28 mouse cellular contexts compared by ENCODE assay signal in the genomic region with DNA sequence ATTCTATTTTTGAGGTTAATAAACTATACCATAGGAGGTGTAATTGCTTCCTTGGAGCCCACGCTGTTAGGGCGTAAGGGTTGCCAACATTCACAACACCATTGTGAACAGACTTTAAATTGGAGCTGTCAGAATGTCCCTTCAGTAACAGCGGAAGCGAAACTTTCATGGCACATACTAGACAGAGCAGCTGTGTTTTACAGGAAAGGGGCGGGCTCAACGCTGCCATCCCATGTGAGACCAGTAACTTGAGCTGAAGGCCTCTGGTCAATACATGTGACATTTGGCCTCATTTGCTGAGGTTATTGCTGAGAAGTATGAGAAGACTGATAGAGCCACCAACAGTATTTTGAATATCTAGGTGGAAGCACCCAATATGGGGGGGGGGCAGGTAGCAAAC.
DNase-seq lines count a peak whose midpoint lies in the region; ATAC-seq and TF ChIP-seq lines count a peak whose summit lies in the region.
"Had no signal": no experiment of that assay in that cellular context is flagged by ENCODE, and none has a peak within 500 bp of the region (broad histone marks: within the 10 kb centered on the region; RNA-seq: fewer than 3 reads in every experiment).

No protein-coding gene starts in this region.

- no peak for TF ChIP-seq CTCF in spleen, adult 2 months (IDR thresholded peaks at IDR 0.05; ENCODE audit: extremely low read depth, insufficient read depth, insufficient read length, insufficient replicate concordance)

- H3K27me3 ChIP-seq in spleen, adult 2 months (ENCODE audit: control insufficient read depth, insufficient read depth, low read length) = no peaks in the 10 kb centered on the region
- H3K27me3 ChIP-seq: embryonic facial prominence, embryonic 15.5 days; heart, embryonic 12.5 days; intestine, embryonic 15.5 days; liver, embryonic 15.5 days; lung, embryonic 15.5 days; midbrain, embryonic 13.5 days; neural tube, embryonic 13.5 days; Patski had no signal

- no peak overlapping the region for H3K4me3 ChIP-seq in spleen, adult 2 months (ENCODE audit: extremely low read depth, insufficient read depth, insufficient read length)
- H3K4me3 ChIP-seq: embryonic facial prominence, embryonic 10.5 days; embryonic facial prominence, embryonic 15.5 days; heart, embryonic 12.5 days; hindbrain, embryonic 10.5 days; intestine, embryonic 15.5 days; liver, embryonic 15.5 days; lung, embryonic 15.5 days; midbrain, embryonic 13.5 days; neural tube, embryonic 13.5 days had no signal

- no peak for TF ChIP-seq POLR2A in spleen, adult 2 months (IDR thresholded peaks at IDR 0.05; ENCODE audit: low read depth, low read length)

- 72% methylated on average over 6 of the region's 6 CpGs for WGBS in spleen, adult 2 months

- DNase-seq in heart, adult 9 months (ENCODE audit: low spot score in 2 of 2) = peak; percentile 11
- DNase-seq in heart, postnatal 14 days = no peak
- DNase-seq in B cell, adult 2 months = peak; percentile 39 to 45
- peak; percentile 9 to 32 for DNase-seq in spleen, adult 2 months (ENCODE audit: low read depth in 1 of 2, low spot score in 2 of 2)
- DNase-seq in cerebellum, adult 18-20 months = no peak
- DNase-seq in layer of hippocampus, postnatal 10 days (ENCODE audit: low spot score in 2 of 2) = no peak
- DNase-seq: adrenal gland, postnatal 25 days; cerebellum, adult 11-12 months; cerebellum, postnatal 10 days; gastrocnemius, postnatal 14 days; kidney, adult 8-10 months; kidney, postnatal 10 days; left cerebral cortex, postnatal 4 days; right cerebral cortex, postnatal 14 days; thymus, postnatal 4 days had no signal

- intact Hi-C loops in heart, postnatal 14 days (cut with DNase I) = no loop called here

- H3K36me3 ChIP-seq in spleen, adult 2 months (ENCODE audit: control insufficient read depth, insufficient read depth, low read length) = no peaks in the 10 kb centered on the region
- H3K36me3 ChIP-seq: embryonic facial prominence, embryonic 10.5 days; embryonic facial prominence, embryonic 15.5 days; heart, embryonic 12.5 days; hindbrain, embryonic 10.5 days; intestine, embryonic 15.5 days; liver, embryonic 15.5 days; lung, embryonic 15.5 days; midbrain, embryonic 13.5 days; neural tube, embryonic 13.5 days had no signal

- ATAC-seq in megakaryocyte, adult 5-6 weeks (ENCODE audit: poor library complexity, severe bottlenecking) = peak; percentile 60
- ATAC-seq: forebrain, embryonic 14.5 days; hindbrain, postnatal 0 days; intestine, embryonic 15.5 days; midbrain, embryonic 13.5 days; Patski had no signal

- 0 out of 2 replicates have a peak overlapping the region, but pooled peaks have one; percentile 10 for H3K27ac ChIP-seq in spleen, adult 2 months (ENCODE audit: insufficient read depth, low read length)
- H3K27ac ChIP-seq: embryonic facial prominence, embryonic 10.5 days; embryonic facial prominence, embryonic 15.5 days; hindbrain, embryonic 10.5 days; hindbrain, postnatal 0 days; intestine, embryonic 15.5 days; liver, embryonic 15.5 days; lung, embryonic 15.5 days; midbrain, embryonic 13.5 days; neural tube, embryonic 13.5 days had no signal

- H3K4me1 ChIP-seq in spleen, adult 2 months (ENCODE audit: control insufficient read depth, insufficient read depth, insufficient read length) = no peaks in the 10 kb centered on the region
- H3K4me1 ChIP-seq: embryonic facial prominence, embryonic 10.5 days; embryonic facial prominence, embryonic 15.5 days; hindbrain, embryonic 10.5 days; intestine, embryonic 15.5 days; liver, embryonic 15.5 days; lung, embryonic 15.5 days; midbrain, embryonic 13.5 days; neural tube, embryonic 13.5 days had no signal

Comparison
In these comparisons a context has a peak if more than half of its experiments do, and no peak if none do; other contexts are left out.
1. DNase-seq: peak in heart, adult 9 months (2 of 2), B cell, adult 2 months (2 of 2) and spleen, adult 2 months (2 of 2); none in heart, postnatal 14 days (0 of 2), cerebellum, adult 18-20 months (0 of 2) and layer of hippocampus, postnatal 10 days (0 of 2).